Mouse (Mus musculus) limb, embryonic 10.5 days (tissue): Measurements from ENCODE around the gene Gcnt2. TPM values are rescaled to one million over a fixed set of nuclear protein-coding genes. Genes with fewer than 3 reads are reported as not detected.
A peak's percentile ranks its signal among the peaks of the same experiment; 100 is the strongest.
"Not testable (repeated sequence)": the region's sequence is repeated elsewhere in the genome, so short reads cannot be mapped to it uniquely, and the experiment has no call there.

Source experiments
- DNase-seq: peaks from one replicate; pipeline ENCODE4 v3.0.0-alpha.2; 2017; ENCODE audit warnings: low spot score
- H3K27ac ChIP-seq: fragments of 300-500 bp; sonication (generic); 2 replicates; pipeline ENCODE4 v1.5.1; 2016; ENCODE audit warnings: mild to moderate bottlenecking
- H3K27me3 ChIP-seq: fragments of 300-500 bp; sonication (generic); 2 replicates; pipeline ENCODE4 v1.6.1; 2016; ENCODE audit warnings: low read depth, mild to moderate bottlenecking; ENCODE audit not compliant: poor library complexity, severe bottlenecking
- H3K36me3 ChIP-seq: fragments of 300-500 bp; sonication (generic); 2 replicates; pipeline ENCODE4 v1.6.1; 2016; ENCODE audit warnings: mild to moderate bottlenecking, moderate library complexity
- H3K4me1 ChIP-seq: fragments of 300-500 bp; sonication (generic); 2 replicates; pipeline ENCODE4 v1.6.1; 2016
- H3K4me3 ChIP-seq: fragments of 300-500 bp; sonication (generic); 2 replicates; pipeline ENCODE4 v1.5.1; 2016; ENCODE audit warnings: mild to moderate bottlenecking, moderate library complexity
- H3K9me3 ChIP-seq: fragments of 300-500 bp; sonication (generic); replicated peaks from 2 replicates; pipeline ENCODE4 v1.6.1; 2016; ENCODE audit warnings: mild to moderate bottlenecking
- WGBS: fragments of 180-500 bp; shearing (Covaris S2); methylation state at CpG from one replicate; pipeline ENCODE4 v1.1.7; 2016; 5-methylcytosine and 5-hydroxymethylcytosine counted together
- polyA plus RNA-seq: library from polyadenylated mRNA; unstranded; fragments of >200 nt; fragmentation: Nextera tagmentation; extraction: Ambion mirVana; gene quantifications from 2 replicates; pipeline ENCODE4 v1.2.1, GENCODE M21; 2016

The Gcnt2 gene
- polyA plus RNA-seq, 1 experiment from 2014 or later: 2.2 TPM

DNA sequence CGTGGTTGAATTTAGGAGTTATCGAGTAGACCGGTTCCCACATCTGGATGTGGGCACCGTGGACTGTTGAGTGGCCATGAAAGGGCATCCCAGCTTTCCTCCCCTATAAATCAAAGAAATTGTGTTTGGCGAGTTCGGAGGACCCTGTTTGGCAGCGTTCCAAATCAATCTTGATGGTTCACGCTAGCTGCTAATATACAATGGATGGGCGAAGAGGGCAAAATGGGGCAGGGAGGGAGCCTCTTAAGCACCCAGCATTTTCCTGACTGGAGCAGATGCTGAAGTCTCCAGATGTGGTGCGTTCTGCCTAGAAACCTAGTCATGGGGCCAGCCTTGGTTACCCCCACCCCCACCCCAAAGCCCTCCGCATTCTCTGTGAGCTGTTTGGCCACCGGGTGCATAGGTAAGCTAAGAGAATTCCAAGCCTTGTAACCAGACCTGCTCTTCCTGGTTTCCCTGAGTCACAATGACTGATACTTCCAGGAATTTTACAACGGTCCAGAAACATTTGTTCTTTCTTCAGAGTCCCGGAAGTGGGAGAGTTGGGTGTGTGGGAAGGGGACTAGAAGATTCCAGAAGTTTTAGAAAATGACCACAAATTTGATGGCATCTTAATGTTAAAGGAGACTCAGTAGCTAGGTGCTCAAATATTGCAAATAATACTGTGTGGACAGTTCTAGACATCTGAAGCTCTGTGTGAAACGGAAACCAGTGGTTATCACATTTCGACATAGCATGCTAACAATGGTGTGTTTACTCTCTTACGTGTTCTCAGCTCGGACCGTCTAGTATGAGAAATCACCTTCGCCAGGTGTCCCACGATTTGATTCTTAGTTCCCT, 57.0 kb downstream of the Gcnt2 start:
- Histone ChIP-seq H3K9me3 (no peaks in the 10 kb centered on the region), H3K4me3 (peak overlapping the region; percentile 57), H3K36me3 (no peaks in the 10 kb centered on the region), H3K27me3 (peaks cover 38% of the 10 kb centered on the region), H3K4me1 (peaks cover 26% of the 10 kb centered on the region), H3K27ac (no peak overlapping the region)
- 8% methylated on average over 21 of the region's 21 CpGs for WGBS
- DNase-seq: peak; percentile 49

DNA sequence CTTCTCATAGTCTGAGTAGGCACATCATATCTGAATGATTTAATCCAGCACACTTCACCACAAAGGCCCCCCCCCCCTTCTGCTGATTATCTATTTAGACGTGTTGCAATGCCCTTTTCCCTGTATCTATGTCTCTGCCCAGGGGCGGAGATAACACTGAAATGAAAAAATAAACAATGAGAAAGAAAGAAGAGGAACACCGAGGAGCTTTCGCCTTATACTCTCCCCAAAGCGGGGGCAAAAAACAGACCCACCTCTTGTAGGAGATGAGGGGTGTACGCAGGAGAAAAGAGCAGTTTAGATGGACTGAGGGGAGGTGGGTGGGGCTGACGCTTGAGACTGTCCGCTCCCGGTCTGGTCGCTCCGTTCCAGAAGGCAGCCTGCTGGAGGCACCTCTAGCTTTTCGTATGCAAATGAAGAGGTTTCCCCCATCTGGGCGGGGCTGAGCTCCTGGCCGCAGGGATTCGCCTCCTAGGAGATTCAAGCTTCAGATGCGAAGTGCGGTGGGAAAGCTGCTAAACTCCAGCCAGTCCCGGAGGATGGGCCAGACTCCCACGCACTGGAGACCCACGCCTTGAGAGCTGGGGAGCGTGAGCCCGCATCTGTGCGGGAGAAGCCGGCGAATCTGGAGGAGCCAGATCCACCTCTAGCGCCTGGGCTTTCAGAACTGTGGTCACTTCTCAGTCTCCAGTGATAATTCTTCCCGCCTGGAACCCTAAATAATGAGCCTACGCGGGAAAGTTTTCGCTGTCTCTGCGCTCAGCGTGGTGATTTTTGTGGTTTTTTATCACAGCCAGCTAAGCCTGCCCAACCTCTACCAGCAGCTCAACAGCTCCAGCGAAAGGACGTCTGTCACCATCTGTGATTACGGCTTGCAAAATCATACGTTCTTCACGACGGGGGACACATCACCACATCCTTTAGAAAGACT, 57.9 kb downstream of the Gcnt2 start:
- Histone ChIP-seq H3K36me3 (no peaks in the 10 kb centered on the region), H3K27me3 (peaks cover 38% of the 10 kb centered on the region), H3K4me1 (peaks cover 26% of the 10 kb centered on the region), H3K9me3 (no peaks in the 10 kb centered on the region), H3K4me3 (peak overlapping the region; percentile 57), H3K27ac (no peak overlapping the region; the same call in 1 of the 2 replicates)
- WGBS: 1% methylated on average over 38 of the region's 38 CpGs
- peak; percentile 72 for DNase-seq

DNA sequence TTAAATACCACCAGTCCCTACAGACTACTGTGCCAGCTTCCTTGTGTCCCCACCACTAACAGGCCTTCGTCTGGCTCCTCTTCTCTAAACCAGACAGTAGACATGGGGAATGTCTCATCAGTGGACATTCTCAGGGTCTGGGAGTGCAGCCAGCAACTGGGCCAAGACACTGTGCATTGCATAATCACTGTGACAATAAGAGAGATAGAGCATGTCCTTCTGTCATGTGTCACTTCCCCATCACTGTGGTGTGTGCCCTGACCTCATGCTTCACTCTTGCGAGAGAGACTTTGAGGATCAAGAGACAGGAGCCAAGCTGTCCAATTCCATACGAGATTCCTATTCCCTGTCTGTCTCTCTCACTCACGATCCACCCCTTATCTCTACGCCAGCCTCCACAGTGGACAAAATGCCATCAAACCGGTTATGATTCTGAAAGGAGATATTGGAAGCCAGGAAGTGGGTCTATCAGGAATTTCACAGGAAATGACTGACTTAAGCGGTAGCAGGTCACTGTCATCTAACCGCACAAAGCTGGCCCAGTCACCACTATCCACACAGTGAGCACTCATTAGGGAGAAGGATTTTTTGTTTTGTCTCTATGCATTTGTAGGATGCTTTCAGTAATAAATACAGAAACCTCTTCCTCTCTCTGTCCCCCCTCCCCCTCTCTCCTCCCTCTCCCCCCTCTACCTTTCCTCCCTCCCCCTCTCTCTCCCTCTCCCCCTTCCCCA, 61.9 kb downstream of the Gcnt2 start:
- H3K27ac ChIP-seq: no peak overlapping the region
- 87% methylated on average over 8 of the region's 8 CpGs for WGBS
- peaks cover 38% of the 10 kb centered on the region for H3K27me3 ChIP-seq
- H3K9me3 ChIP-seq: no peaks in the 10 kb centered on the region
- H3K4me1 ChIP-seq: peaks cover 18% of the 10 kb centered on the region
- H3K4me3 ChIP-seq: no peak overlapping the region
- DNase-seq: no peak
- H3K36me3 ChIP-seq: no peaks in the 10 kb centered on the region

DNA sequence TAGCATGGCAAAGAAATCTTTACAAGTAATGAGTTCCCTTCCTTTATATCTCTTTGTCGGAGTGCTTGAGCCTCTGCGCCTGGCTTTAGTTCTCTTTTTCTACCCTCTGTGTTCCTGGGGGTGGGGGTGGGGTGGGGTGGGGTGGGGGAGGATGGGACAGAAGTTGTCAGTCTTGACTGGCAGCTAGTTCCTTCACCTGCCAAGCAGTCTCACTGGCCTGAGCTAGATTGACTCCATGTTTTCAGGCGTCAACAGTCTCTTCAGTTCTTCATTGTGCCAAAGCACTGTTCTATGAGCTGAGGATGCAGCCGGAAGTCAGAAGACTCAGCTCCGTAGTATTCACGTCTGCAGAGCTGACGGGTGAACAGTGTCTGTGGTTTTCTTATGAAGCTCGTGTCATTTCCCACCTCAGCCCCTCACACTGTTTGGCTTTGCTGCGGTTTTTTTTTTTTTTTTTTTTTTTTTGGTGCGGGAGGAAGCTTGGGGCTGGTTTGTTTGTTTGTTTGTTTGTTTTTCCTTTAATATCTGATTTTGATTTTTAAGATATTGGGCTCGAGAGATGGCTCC, 62.8 kb downstream of the Gcnt2 start:
- WGBS: 84% methylated on average over 11 of the region's 11 CpGs

DNA sequence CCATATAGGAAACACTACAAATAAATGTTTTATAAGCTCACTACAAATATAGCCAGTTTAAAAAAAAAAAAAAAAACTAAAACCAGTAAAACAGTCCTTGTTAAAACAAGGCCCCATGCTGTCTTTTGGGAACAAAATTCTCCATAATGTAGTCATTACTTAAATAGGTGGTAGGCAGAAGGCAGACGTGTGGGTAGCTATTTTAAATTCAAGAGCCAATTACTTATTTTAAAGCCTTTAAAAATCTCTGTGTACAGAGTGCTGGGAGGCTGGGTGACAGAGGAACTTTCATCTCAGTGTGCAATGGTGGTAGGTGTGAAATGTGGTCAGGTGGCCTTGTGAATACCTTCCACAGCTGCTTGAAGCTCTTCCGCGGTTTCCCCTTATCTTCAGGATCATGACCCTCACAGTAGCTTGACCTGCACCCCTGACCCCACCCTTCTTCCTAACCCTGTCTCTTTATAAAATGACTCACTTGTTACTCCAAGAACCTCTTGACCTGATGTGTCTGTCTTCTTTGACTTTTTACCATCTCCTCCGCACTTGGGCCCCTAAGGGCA, 64.3 kb downstream of the Gcnt2 start:
- H3K36me3 ChIP-seq: no peaks in the 10 kb centered on the region
- DNase-seq: no peak
- H3K4me3 ChIP-seq: no peak overlapping the region
- H3K27me3 ChIP-seq: peaks cover 17% of the 10 kb centered on the region
- WGBS: 46% methylated on average over 4 of the region's 4 CpGs
- no peaks in the 10 kb centered on the region for H3K4me1 ChIP-seq
- H3K27ac ChIP-seq: no peak overlapping the region
- H3K9me3 ChIP-seq: no peaks in the 10 kb centered on the region

More for the DNA sequence above, 62.8 kb downstream of the Gcnt2 start:
- no peaks in the 10 kb centered on the region for H3K36me3 ChIP-seq
- H3K27ac ChIP-seq: no peak overlapping the region
- no peak for DNase-seq
- H3K4me3 ChIP-seq: no peak overlapping the region
- peaks cover 31% of the 10 kb centered on the region for H3K27me3 ChIP-seq
- H3K9me3 ChIP-seq: no peaks in the 10 kb centered on the region
- peaks cover 9% of the 10 kb centered on the region for H3K4me1 ChIP-seq

DNA sequence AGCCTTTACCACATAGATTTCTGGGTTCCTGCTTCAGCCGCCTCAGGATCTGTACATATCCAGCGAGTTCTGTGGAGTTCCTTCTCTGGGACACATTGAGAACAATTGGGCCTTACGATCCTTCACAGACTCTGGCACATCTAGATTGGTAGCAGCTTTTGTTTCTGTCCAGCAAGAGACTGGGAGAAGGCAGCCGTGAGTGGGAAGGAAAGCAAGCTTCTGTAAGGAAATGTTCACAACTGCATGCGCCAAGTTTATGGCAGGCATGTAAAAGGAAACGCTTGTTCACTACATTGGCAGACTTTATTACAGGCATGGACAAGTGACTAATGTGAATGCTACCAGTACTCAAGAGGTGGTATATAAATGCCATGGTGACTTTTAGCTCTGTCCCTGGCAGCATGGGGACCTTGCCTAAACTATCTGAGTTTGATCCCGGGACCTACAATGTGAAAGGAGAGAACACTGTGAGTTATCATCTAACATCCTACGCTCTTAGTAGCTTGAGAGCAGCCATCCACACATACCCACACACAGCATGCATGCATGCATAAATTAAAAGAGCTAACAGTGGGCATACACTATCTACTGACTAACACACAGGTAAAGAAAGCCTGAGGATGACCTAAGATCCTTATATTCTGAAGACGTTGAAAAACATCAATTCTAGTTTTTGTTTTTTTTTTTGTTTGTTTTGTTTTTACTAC, 68.8 kb downstream of the Gcnt2 start:
- H3K9me3 ChIP-seq: no peaks in the 10 kb centered on the region
- WGBS: 82% methylated on average over 9 of the region's 9 CpGs
- no peaks in the 10 kb centered on the region for H3K36me3 ChIP-seq
- DNase-seq: no peak
- H3K27ac ChIP-seq: no peak overlapping the region
- H3K4me3 ChIP-seq: no peak overlapping the region
- no peaks in the 10 kb centered on the region for H3K27me3 ChIP-seq
- no peaks in the 10 kb centered on the region for H3K4me1 ChIP-seq

DNA sequence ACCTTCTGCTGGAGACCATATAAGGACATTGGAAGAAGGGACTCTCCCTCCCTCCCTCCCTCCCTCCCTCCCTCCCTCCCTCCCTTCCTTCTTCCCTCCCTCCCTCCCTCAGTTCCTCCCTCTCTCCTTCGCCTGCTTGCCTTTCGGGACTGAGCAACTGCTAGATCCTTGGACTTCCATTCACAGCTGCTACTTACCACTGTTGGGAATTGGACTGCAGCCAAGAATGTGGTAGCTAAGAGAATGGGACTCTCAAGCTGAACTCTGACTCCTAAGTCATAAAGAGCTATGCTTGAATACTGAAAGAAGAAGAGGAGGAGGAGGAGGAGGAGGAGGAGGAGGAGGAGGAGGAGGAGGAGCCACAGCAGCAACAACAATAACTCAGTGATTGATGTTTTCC, 72.3 kb downstream of the Gcnt2 start:
- not testable (repeated sequence) for DNase-seq, H3K27ac ChIP-seq, H3K4me3 ChIP-seq, H3K36me3 ChIP-seq, H3K4me1 ChIP-seq, H3K27me3 ChIP-seq, H3K9me3 ChIP-seq
- WGBS: 56% methylated on average over 2 of the region's 2 CpGs

DNA sequence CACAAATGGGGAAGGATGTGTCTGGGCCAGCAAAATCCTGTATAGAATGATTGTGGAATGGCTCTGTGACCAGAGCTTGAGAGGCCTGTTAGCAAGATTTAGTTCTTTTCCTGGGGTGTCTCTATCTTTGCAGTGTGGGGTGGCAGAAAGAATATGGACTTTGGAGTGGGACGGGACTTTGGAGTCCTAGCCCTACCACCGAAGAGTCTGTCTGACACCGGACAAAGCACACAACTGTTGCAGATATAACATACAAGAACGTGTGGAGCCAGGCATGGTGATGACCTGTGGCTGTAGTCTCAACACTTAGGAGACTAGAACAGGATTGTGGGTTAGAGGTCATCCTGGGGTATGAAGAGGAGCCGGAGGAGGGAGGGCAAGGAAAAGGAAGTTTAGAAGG, 73.0 kb downstream of the Gcnt2 start:
- H3K4me3 ChIP-seq: no peak overlapping the region
- H3K27me3 ChIP-seq: no peaks in the 10 kb centered on the region
- WGBS: 87% methylated on average over 5 of the region's 5 CpGs
- no peaks in the 10 kb centered on the region for H3K9me3 ChIP-seq
- DNase-seq: no peak
- H3K36me3 ChIP-seq: no peaks in the 10 kb centered on the region
- no peak overlapping the region for H3K27ac ChIP-seq
- H3K4me1 ChIP-seq: no peaks in the 10 kb centered on the region

DNA sequence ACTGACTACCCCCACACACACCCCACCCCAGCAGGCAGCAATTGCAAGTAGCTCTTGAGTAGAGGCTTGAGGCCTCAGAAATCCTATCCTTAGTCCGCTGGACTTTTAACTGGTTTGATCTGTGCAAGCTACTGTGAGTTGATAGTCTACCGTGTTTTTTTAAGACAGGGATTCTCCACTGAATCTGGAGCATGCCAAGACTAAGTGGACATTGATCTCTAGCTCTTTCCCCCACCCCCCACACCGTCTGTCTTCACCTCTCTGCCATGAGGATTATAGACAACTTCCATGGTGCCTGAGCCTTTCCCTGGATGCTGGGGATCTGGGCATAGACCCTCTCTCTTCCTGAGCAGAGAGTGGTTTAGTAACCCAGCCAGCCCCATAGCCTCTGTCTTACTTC, 74.8 kb downstream of the Gcnt2 start:
- no peaks in the 10 kb centered on the region for H3K27me3 ChIP-seq
- no peak overlapping the region for H3K27ac ChIP-seq
- no peaks in the 10 kb centered on the region for H3K4me1 ChIP-seq
- DNase-seq: no peak
- 82% methylated on average over 3 of the region's 3 CpGs for WGBS
- H3K9me3 ChIP-seq: no peaks in the 10 kb centered on the region
- no peaks in the 10 kb centered on the region for H3K36me3 ChIP-seq
- no peak overlapping the region for H3K4me3 ChIP-seq

DNA sequence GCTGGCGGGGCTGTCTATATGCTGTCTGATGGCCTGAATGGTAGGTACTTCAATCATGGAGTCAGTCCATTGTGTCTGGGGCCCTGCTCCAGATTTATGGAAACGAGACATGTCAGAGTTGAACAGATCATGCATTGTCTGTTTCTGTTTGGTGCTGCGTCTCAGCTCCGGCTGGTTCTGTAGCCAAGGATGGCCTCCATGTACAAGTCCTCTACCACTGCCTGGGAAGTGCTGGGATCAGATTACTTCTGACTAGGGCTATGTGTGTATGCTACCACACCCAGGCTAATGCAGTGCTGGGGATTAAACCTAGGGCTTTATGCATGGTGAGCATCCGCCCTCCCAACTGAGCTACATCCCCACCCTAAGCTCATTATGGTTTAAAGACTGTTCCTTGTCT, 78.0 kb downstream of the Gcnt2 start:
- 92% methylated on average over 5 of the region's 5 CpGs for WGBS
- H3K36me3 ChIP-seq: no peaks in the 10 kb centered on the region
- H3K27ac ChIP-seq: no peak overlapping the region
- no peaks in the 10 kb centered on the region for H3K9me3 ChIP-seq
- no peak for DNase-seq
- H3K4me3 ChIP-seq: no peak overlapping the region
- H3K4me1 ChIP-seq: no peaks in the 10 kb centered on the region
- no peaks in the 10 kb centered on the region for H3K27me3 ChIP-seq

DNA sequence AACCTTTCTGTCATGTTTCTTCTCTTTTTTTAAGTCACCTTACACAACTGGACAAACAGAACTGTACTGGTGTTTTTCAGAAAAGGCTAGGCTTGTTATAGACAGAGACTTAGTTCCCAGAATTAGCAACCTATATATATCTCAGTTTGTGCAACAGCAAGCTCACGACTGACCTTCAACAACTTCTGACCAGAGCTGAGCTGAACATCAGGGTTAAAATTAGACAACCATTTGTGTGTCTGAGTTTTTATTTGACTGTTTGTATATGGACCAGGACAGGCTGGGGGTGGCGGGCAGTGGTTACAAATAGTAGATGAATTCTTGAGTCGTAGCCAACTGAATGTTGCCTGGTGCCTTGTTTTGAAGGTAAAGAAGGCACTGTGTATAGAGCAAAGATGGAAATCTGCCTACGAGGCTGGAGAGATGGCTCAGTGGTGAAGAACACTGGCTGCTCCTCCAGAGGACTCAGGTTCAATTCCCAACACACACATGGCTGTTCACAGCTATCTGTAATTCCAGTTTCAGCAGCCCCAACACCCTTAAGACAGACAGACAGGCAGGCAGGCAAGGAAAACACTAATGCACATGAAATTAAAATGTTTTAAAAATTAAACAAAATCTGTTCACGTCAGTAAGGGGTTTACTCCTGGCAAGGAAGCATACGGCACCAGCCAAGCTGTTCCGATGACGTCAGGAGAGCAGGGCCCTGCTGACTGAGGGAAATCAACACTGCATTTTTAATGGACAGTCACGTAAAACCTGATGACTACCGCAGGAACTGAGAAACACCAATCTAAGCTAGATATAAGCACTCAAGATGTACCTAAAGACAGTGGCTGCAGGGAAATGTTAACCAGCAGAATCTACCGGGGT, 79.2 kb downstream of the Gcnt2 start:
- no peaks in the 10 kb centered on the region for H3K4me1 ChIP-seq
- no peak overlapping the region for H3K27ac ChIP-seq
- H3K27me3 ChIP-seq: no peaks in the 10 kb centered on the region
- no peaks in the 10 kb centered on the region for H3K9me3 ChIP-seq
- WGBS: 93% methylated on average over 11 of the region's 11 CpGs
- no peaks in the 10 kb centered on the region for H3K36me3 ChIP-seq
- no peak overlapping the region for H3K4me3 ChIP-seq
- DNase-seq: no peak
